Mouse (Mus musculus): ENCODE results near the gene Myl12a. TPM values are rescaled to one million over a fixed set of nuclear protein-coding genes. Genes with fewer than 3 reads are reported as not detected.

Gene Myl12a
- total RNA-seq, 1 experiment: 460 TPM

DNA sequence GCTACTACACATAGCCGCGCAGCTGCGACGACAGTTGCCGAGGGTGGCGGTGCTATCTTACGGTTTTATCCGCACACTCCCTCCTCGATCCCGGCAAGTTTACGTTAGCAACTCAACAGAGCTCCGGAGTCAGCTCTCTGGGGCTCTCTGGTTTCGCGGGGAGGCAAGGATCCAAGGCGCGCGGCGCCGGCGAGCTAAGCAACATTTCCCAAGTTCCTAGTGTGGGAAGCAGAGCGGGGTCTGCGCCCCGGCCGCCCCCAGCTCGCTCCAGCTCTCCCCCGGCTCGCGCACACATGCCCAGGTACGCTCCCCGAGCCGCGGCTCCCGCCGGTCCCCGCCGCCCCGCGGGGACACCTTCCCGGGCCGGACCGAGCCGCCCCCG is 988 bp downstream of the Myl12a start:
- in situ Hi-C loops (cut with MboI; ENCODE audit: low sequenced_read_pairs in 2 of 2, unreplicated experiment in 2 of 2): no loop called here

DNA sequence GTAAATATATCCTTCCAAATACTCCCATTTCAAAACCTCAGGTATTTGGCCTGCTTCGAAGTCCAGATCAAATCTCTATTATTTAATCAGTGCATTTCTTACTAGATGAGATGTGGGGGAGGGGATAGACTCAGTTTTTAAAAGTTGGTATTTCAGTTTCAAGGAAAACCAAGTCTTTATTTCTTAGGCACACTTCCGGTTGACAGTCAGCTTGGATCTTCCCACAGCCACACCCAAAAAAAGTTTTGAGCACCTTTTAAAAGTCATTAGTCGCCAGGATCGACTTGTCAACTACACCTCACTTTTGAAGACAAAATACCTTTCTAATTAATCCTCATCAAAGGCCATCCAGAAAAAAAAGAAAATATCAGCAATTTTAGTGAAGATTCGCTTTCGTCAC is 1.6 kb downstream of the Myl12a start:
- peaks cover 10 to 12% of the 10 kb centered on the region in 2 experiments for H3K4me1 ChIP-seq (ENCODE audit: control insufficient read depth in 2 of 2, insufficient read depth in 2 of 2, low read length in 2 of 2, poor library complexity in 1 of 2)
- in situ Hi-C loops (cut with MboI; ENCODE audit: low sequenced_read_pairs in 2 of 2, unreplicated experiment in 2 of 2): no loop called here
- no peak overlapping the region for H3K27ac ChIP-seq (ENCODE audit: insufficient read depth, low read depth, low read length, poor library complexity, severe bottlenecking)
- H3K36me3 ChIP-seq (ENCODE audit: control insufficient read depth, insufficient read depth, low read length, poor library complexity, severe bottlenecking): peaks cover 5% of the 10 kb centered on the region
- DNase-seq (ENCODE audit: low read depth, low spot score): no peak
- no peak for TF ChIP-seq ZNF384 (IDR thresholded peaks at IDR 0.05; ENCODE audit: low read depth, low read length)
- no peak for TF ChIP-seq MAFK (IDR thresholded peaks at IDR 0.05; ENCODE audit: insufficient read depth, low read depth, low read length)
- TF ChIP-seq ZC3H11A (IDR thresholded peaks at IDR 0.05; ENCODE audit: borderline replicate concordance, low read depth, low read length): no peak
- no peak for TF ChIP-seq HCFC1 (IDR thresholded peaks at IDR 0.05; ENCODE audit: borderline replicate concordance, insufficient read depth, low read length)
- TF ChIP-seq CHD2 (IDR thresholded peaks at IDR 0.05; ENCODE audit: low read depth, low read length): no peak
- H3K4me3 ChIP-seq (ENCODE audit: insufficient read depth in 1 of 2, low read depth in 1 of 2, low read length in 2 of 2, poor library complexity in 1 of 2, severe bottlenecking in 1 of 2): peak overlapping the region; percentile 64 to 98
- H3K9ac ChIP-seq (ENCODE audit: insufficient read depth, low read depth, low read length, poor library complexity, severe bottlenecking): peak overlapping the region; percentile 99; the same call in 1 of the 2 replicates
- no peaks in the 10 kb centered on the region for H3K9me3 ChIP-seq (ENCODE audit: control insufficient read depth, insufficient read depth, low read depth, low read length)

More for the DNA sequence above, 988 bp downstream of the Myl12a start:
- Histone ChIP-seq H3K4me1 (ENCODE audit: control insufficient read depth in 2 of 2, insufficient read depth in 2 of 2, low read length in 2 of 2, poor library complexity in 1 of 2) (peaks cover 10% of the 10 kb centered on the region in 2 experiments), H3K9ac (ENCODE audit: insufficient read depth, low read depth, low read length, poor library complexity, severe bottlenecking) (peak overlapping the region; percentile 99), H3K9me3 (ENCODE audit: control insufficient read depth, insufficient read depth, low read depth, low read length) (no peaks in the 10 kb centered on the region), H3K27ac (ENCODE audit: insufficient read depth, low read depth, low read length, poor library complexity, severe bottlenecking) (peak overlapping the region; percentile 96), H3K4me3 (ENCODE audit: insufficient read depth in 1 of 2, low read depth in 1 of 2, low read length in 2 of 2, poor library complexity in 1 of 2, severe bottlenecking in 1 of 2) (peak overlapping the region; percentile 64 to 98), H3K36me3 (ENCODE audit: control insufficient read depth, insufficient read depth, low read length, poor library complexity, severe bottlenecking) (no peaks in the 10 kb centered on the region; the same call in 1 of the 2 replicates)
- DNase-seq (ENCODE audit: low read depth, low spot score): no peak
- TF ChIP-seq ZC3H11A (IDR thresholded peaks at IDR 0.05; ENCODE audit: borderline replicate concordance, low read depth, low read length) (no peak), CHD2 (IDR thresholded peaks at IDR 0.05; ENCODE audit: low read depth, low read length) (no peak), HCFC1 (IDR thresholded peaks at IDR 0.05; ENCODE audit: borderline replicate concordance, insufficient read depth, low read length) (no peak), MAFK (IDR thresholded peaks at IDR 0.05; ENCODE audit: insufficient read depth, low read depth, low read length) (no peak), ZNF384 (IDR thresholded peaks at IDR 0.05; ENCODE audit: low read depth, low read length) (no peak)

DNA sequence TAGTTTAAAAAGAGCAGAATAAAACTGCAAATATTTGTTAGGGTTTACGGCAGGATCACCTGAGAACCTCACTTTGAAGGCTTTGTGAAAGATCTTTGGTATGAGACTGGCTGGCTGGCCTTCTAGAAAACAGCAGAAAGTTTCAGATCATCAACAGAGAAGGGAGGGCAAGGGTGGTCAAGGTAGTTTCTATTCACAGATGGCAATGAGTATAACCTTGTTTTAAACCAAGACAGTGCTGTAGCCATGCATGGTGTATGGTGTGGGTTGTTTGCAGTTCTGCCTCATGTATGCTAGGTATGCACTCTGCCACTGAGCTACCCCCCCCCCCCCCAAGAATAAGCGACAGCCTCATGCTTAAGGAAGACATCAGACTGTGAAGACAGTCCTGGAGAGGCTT is 2.4 kb downstream of the Myl12a start:
- in situ Hi-C loops (cut with MboI; ENCODE audit: low sequenced_read_pairs in 2 of 2, unreplicated experiment in 2 of 2): no loop called here
- H3K4me3 ChIP-seq (ENCODE audit: insufficient read depth in 1 of 2, low read depth in 1 of 2, low read length in 2 of 2, poor library complexity in 1 of 2, severe bottlenecking in 1 of 2): peak overlapping the region in 1 of 2 experiments; percentile 64; a peak in 2 of 4 replicates
- peaks cover 10 to 12% of the 10 kb centered on the region in 2 experiments for H3K4me1 ChIP-seq (ENCODE audit: control insufficient read depth in 2 of 2, insufficient read depth in 2 of 2, low read length in 2 of 2, poor library complexity in 1 of 2)
- H3K9ac ChIP-seq (ENCODE audit: insufficient read depth, low read depth, low read length, poor library complexity, severe bottlenecking): no peak overlapping the region; the same call in 1 of the 2 replicates
- no peak overlapping the region for H3K27ac ChIP-seq (ENCODE audit: insufficient read depth, low read depth, low read length, poor library complexity, severe bottlenecking)
- no peak for DNase-seq (ENCODE audit: low read depth, low spot score)
- H3K9me3 ChIP-seq (ENCODE audit: control insufficient read depth, insufficient read depth, low read depth, low read length): no peaks in the 10 kb centered on the region
- H3K36me3 ChIP-seq (ENCODE audit: control insufficient read depth, insufficient read depth, low read length, poor library complexity, severe bottlenecking): peaks cover 12% of the 10 kb centered on the region
- TF ChIP-seq ZNF384 (IDR thresholded peaks at IDR 0.05; ENCODE audit: low read depth, low read length) (no peak), ZC3H11A (IDR thresholded peaks at IDR 0.05; ENCODE audit: borderline replicate concordance, low read depth, low read length) (no peak), MAFK (IDR thresholded peaks at IDR 0.05; ENCODE audit: insufficient read depth, low read depth, low read length) (no peak), HCFC1 (IDR thresholded peaks at IDR 0.05; ENCODE audit: borderline replicate concordance, insufficient read depth, low read length) (no peak)

DNA sequence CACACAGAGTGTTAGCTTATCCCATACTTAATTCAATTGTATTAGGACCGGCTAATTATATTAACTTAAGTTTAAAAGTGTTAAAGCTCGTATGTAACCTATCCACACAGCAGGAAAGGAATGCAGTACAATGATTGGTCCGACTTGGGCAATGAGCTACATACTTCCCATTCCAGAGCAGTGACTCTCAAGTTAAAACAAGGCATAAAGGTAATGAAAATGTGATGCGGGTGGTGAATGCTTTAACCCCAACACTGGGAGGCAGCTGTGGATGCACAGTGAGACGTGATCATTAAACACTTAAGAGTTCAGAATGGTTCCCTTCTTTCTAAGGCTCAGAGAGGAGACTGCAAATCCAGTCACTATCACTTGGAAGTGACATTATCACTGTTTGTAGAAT is 3.5 kb downstream of the Myl12a start:
- no peak for DNase-seq (ENCODE audit: low read depth, low spot score)
- H3K27ac ChIP-seq (ENCODE audit: insufficient read depth, low read depth, low read length, poor library complexity, severe bottlenecking): no peak overlapping the region
- H3K36me3 ChIP-seq (ENCODE audit: control insufficient read depth, insufficient read depth, low read length, poor library complexity, severe bottlenecking): peaks cover 17% of the 10 kb centered on the region
- no peak overlapping the region for H3K9ac ChIP-seq (ENCODE audit: insufficient read depth, low read depth, low read length, poor library complexity, severe bottlenecking)
- in situ Hi-C loops (cut with MboI; ENCODE audit: low sequenced_read_pairs in 2 of 2, unreplicated experiment in 2 of 2): no loop called here
- peaks cover 10 to 12% of the 10 kb centered on the region in 2 experiments for H3K4me1 ChIP-seq (ENCODE audit: control insufficient read depth in 2 of 2, insufficient read depth in 2 of 2, low read length in 2 of 2, poor library complexity in 1 of 2)
- H3K4me3 ChIP-seq (ENCODE audit: insufficient read depth in 1 of 2, low read depth in 1 of 2, low read length in 2 of 2, poor library complexity in 1 of 2, severe bottlenecking in 1 of 2): no peak overlapping the region
- TF ChIP-seq ZNF384 (IDR thresholded peaks at IDR 0.05; ENCODE audit: low read depth, low read length) (no peak), CHD2 (IDR thresholded peaks at IDR 0.05; ENCODE audit: low read depth, low read length) (no peak), ZC3H11A (IDR thresholded peaks at IDR 0.05; ENCODE audit: borderline replicate concordance, low read depth, low read length) (no peak), HCFC1 (IDR thresholded peaks at IDR 0.05; ENCODE audit: borderline replicate concordance, insufficient read depth, low read length) (no peak), MAFK (IDR thresholded peaks at IDR 0.05; ENCODE audit: insufficient read depth, low read depth, low read length) (no peak)
- no peaks in the 10 kb centered on the region for H3K9me3 ChIP-seq (ENCODE audit: control insufficient read depth, insufficient read depth, low read depth, low read length)

Measured in ES-E14 (cell line).